Mouse (Mus musculus) right cerebral cortex, adult 18-20 months (tissue): ENCODE results near the gene Adam33.

Experiments
- DNase-seq: peaks from one replicate; pipeline ENCODE4 v3.0.0; 2022; ENCODE audit warnings: mixed read lengths

Adam33 gene

GRCm38 (mm10) chr2:131026941-131027340 is 36.7 kb downstream of the Adam33 start:
- no peak for DNase-seq

GRCm38 (mm10) chr2:131025230-131025629 is 38.4 kb downstream of the Adam33 start:
- no peak for DNase-seq

- no peak for DNase-seq
Observed at GRCm38 (mm10) chr2:131010566-131010965, 53.0 kb downstream of the Adam33 start.

GRCm38 (mm10) chr2:131009123-131009522 is 54.5 kb downstream of the Adam33 start:
- no peak for DNase-seq
